Mouse (Mus musculus): Measurements from ENCODE around the gene Coro2a. TPM values are rescaled to one million over a fixed set of nuclear protein-coding genes. Genes with fewer than 3 reads are reported as not detected.
"Not testable (repeated sequence)": the region's sequence is repeated elsewhere in the genome, so short reads cannot be mapped to it uniquely, and the experiment has no call there.

The Coro2a gene
- total and polyA plus RNA-seq, 2 experiments from 2014 or later: 6.2 to 26.7 TPM

- Histone ChIP-seq H3K27ac (no peak overlapping the region), H3K4me1 (ENCODE audit: insufficient read depth, low read length) (no peaks in the 10 kb centered on the region), H3K4me2 (ENCODE audit: low read depth, low read length) (no peak overlapping the region), H3K4me3 (ENCODE audit: low read length) (no peak overlapping the region), H3K9ac (replicated peaks; ENCODE audit: low read length) (no peak overlapping the region), H3K36me3 (ENCODE audit: insufficient read depth, low read length) (no peaks in the 10 kb centered on the region), H3K27me3 (ENCODE audit: insufficient read depth, low read length) (no peaks in the 10 kb centered on the region; the same call in 1 of the 2 replicates), H3K9me3 (ENCODE audit: low read length) (no peaks in the 10 kb centered on the region)
- no peak for ATAC-seq
- WGBS: 60% methylated on average over 4 of the region's 4 CpGs
- no peak for DNase-seq (ENCODE audit: low spot score)
- no peak for TF ChIP-seq CTCF (IDR thresholded peaks at IDR 0.05; ENCODE audit: low read depth)
Measured at GRCm38 (mm10) chr4:46586473-46586872, 15.5 kb downstream of the Coro2a start.

GRCm38 (mm10) chr4:46585811-46586190, 16.2 kb downstream of the Coro2a start:
- no peaks in the 10 kb centered on the region for H3K36me3 ChIP-seq (ENCODE audit: insufficient read depth, low read length)
- H3K4me2 ChIP-seq (ENCODE audit: low read depth, low read length): no peak overlapping the region
- H3K4me3 ChIP-seq (ENCODE audit: low read length): no peak overlapping the region
- H3K9me3 ChIP-seq (ENCODE audit: low read length): no peaks in the 10 kb centered on the region
- no peak overlapping the region for H3K9ac ChIP-seq (replicated peaks; ENCODE audit: low read length)
- no peak for ATAC-seq
- no peaks in the 10 kb centered on the region for H3K4me1 ChIP-seq (ENCODE audit: insufficient read depth, low read length)
- no peak overlapping the region for H3K27ac ChIP-seq
- no peak for TF ChIP-seq CTCF (IDR thresholded peaks at IDR 0.05; ENCODE audit: low read depth)
- H3K27me3 ChIP-seq (ENCODE audit: insufficient read depth, low read length): no peaks in the 10 kb centered on the region; the same call in 1 of the 2 replicates
- no peak for DNase-seq (ENCODE audit: low spot score)
- 64% methylated on average over 8 of the region's 8 CpGs for WGBS

- TF ChIP-seq CTCF (IDR thresholded peaks at IDR 0.05; ENCODE audit: low read depth): no peak
- 78% methylated on average over 13 of the region's 13 CpGs for WGBS
- Histone ChIP-seq H3K36me3 (ENCODE audit: insufficient read depth, low read length) (no peaks in the 10 kb centered on the region), H3K9ac (replicated peaks; ENCODE audit: low read length) (no peak overlapping the region), H3K27me3 (ENCODE audit: insufficient read depth, low read length) (no peaks in the 10 kb centered on the region; the same call in 1 of the 2 replicates), H3K27ac (no peak overlapping the region), H3K9me3 (ENCODE audit: low read length) (no peaks in the 10 kb centered on the region), H3K4me2 (ENCODE audit: low read depth, low read length) (no peak overlapping the region), H3K4me3 (ENCODE audit: low read length) (no peak overlapping the region), H3K4me1 (ENCODE audit: insufficient read depth, low read length) (no peaks in the 10 kb centered on the region)
- no peak for ATAC-seq
- DNase-seq (ENCODE audit: low spot score): no peak
Measured at GRCm38 (mm10) chr4:46585041-46585810, 16.8 kb downstream of the Coro2a start.

GRCm38 (mm10) chr4:46584536-46584935, 17.5 kb downstream of the Coro2a start:
- 77% methylated on average over 3 of the region's 3 CpGs for WGBS
- not testable (repeated sequence) for H3K4me3 ChIP-seq (ENCODE audit: low read length); H3K4me2 ChIP-seq (ENCODE audit: low read depth, low read length); H3K27ac ChIP-seq; H3K4me1 ChIP-seq (ENCODE audit: insufficient read depth, low read length); H3K9me3 ChIP-seq (ENCODE audit: low read length); DNase-seq (ENCODE audit: low spot score); ATAC-seq; H3K27me3 ChIP-seq (ENCODE audit: insufficient read depth, low read length); H3K9ac ChIP-seq (replicated peaks; ENCODE audit: low read length); H3K36me3 ChIP-seq (ENCODE audit: insufficient read depth, low read length)

- H3K4me2 ChIP-seq (ENCODE audit: low read depth, low read length); H3K27ac ChIP-seq; H3K9me3 ChIP-seq (ENCODE audit: low read length); H3K27me3 ChIP-seq (ENCODE audit: insufficient read depth, low read length); DNase-seq (ENCODE audit: low spot score); H3K36me3 ChIP-seq (ENCODE audit: insufficient read depth, low read length); H3K4me3 ChIP-seq (ENCODE audit: low read length); ATAC-seq; H3K4me1 ChIP-seq (ENCODE audit: insufficient read depth, low read length); H3K9ac ChIP-seq (replicated peaks; ENCODE audit: low read length): not testable (repeated sequence)
- 97% methylated on average over 2 of the region's 6 CpGs for WGBS
Measured at GRCm38 (mm10) chr4:46584084-46584483, 17.9 kb downstream of the Coro2a start.

GRCm38 (mm10) chr4:46582024-46582423, 20.0 kb downstream of the Coro2a start:
- H3K9me3 ChIP-seq (ENCODE audit: low read length); ATAC-seq; H3K4me1 ChIP-seq (ENCODE audit: insufficient read depth, low read length); H3K4me3 ChIP-seq (ENCODE audit: low read length); H3K4me2 ChIP-seq (ENCODE audit: low read depth, low read length); H3K27ac ChIP-seq; H3K9ac ChIP-seq (replicated peaks; ENCODE audit: low read length); H3K36me3 ChIP-seq (ENCODE audit: insufficient read depth, low read length); DNase-seq (ENCODE audit: low spot score); H3K27me3 ChIP-seq (ENCODE audit: insufficient read depth, low read length): not testable (repeated sequence)
- 91% methylated on average over 9 of the region's 9 CpGs for WGBS

GRCm38 (mm10) chr4:46581577-46581976, 20.4 kb downstream of the Coro2a start:
- not testable (repeated sequence) for H3K9ac ChIP-seq (replicated peaks; ENCODE audit: low read length); H3K27ac ChIP-seq; H3K4me1 ChIP-seq (ENCODE audit: insufficient read depth, low read length); ATAC-seq; H3K27me3 ChIP-seq (ENCODE audit: insufficient read depth, low read length); H3K36me3 ChIP-seq (ENCODE audit: insufficient read depth, low read length); H3K9me3 ChIP-seq (ENCODE audit: low read length); DNase-seq (ENCODE audit: low spot score); H3K4me2 ChIP-seq (ENCODE audit: low read depth, low read length); H3K4me3 ChIP-seq (ENCODE audit: low read length)
- 95% methylated on average over 22 of the region's 22 CpGs for WGBS

GRCm38 (mm10) chr4:46580799-46581243, 21.2 kb downstream of the Coro2a start:
- not testable (repeated sequence) for H3K36me3 ChIP-seq (ENCODE audit: insufficient read depth, low read length); H3K4me2 ChIP-seq (ENCODE audit: low read depth, low read length); ATAC-seq; H3K9me3 ChIP-seq (ENCODE audit: low read length); H3K4me3 ChIP-seq (ENCODE audit: low read length); H3K27ac ChIP-seq; H3K9ac ChIP-seq (replicated peaks; ENCODE audit: low read length); H3K27me3 ChIP-seq (ENCODE audit: insufficient read depth, low read length); DNase-seq (ENCODE audit: low spot score); H3K4me1 ChIP-seq (ENCODE audit: insufficient read depth, low read length)
- WGBS: 94% methylated on average over 15 of the region's 15 CpGs

GRCm38 (mm10) chr4:46578796-46579346, 23.1 kb downstream of the Coro2a start:
- H3K27me3 ChIP-seq (ENCODE audit: insufficient read depth, low read length); H3K4me2 ChIP-seq (ENCODE audit: low read depth, low read length); ATAC-seq; H3K9ac ChIP-seq (replicated peaks; ENCODE audit: low read length); H3K4me3 ChIP-seq (ENCODE audit: low read length); H3K36me3 ChIP-seq (ENCODE audit: insufficient read depth, low read length); H3K27ac ChIP-seq; H3K4me1 ChIP-seq (ENCODE audit: insufficient read depth, low read length); H3K9me3 ChIP-seq (ENCODE audit: low read length); DNase-seq (ENCODE audit: low spot score): not testable (repeated sequence)
- 97% methylated on average over 8 of the region's 8 CpGs for WGBS
